Mouse (Mus musculus): ENCODE data around the gene Pi4k2a. TPM values are rescaled to one million over a fixed set of nuclear protein-coding genes. Genes with fewer than 3 reads are reported as not detected.
"Not testable (repeated sequence)": the region's sequence is repeated elsewhere in the genome, so short reads cannot be mapped to it uniquely, and the experiment has no call there.

The Pi4k2a gene
- total RNA-seq, 2 experiments from 2014 or later: 61.0 to 63.1 TPM

GRCm38 (mm10) chr19:42078566-42078965 lies 11.7 kb upstream of the Pi4k2a start:
- no peak for DNase-seq (ENCODE audit: low spot score in 2 of 2)
- intact Hi-C loops (cut with DNase I): no loop called here

DNA sequence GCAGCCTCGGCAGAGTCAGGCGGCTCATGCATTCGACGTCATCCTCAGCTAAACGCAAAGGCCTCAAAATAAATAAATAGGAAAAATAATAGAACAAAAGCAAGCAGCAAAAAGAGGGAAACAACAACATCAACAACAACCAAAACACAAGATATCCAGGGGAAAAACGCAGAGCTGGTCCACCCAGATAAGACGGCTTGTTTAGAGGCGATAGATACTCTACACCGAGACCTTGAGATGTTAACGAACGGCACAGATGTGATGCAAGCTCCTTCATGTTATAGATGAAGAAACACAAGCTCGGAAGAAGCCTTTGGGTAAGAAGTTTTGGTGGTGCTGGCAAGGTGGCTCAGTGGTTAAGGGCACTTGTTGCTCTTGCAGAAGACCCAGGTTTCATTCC lies 11.3 kb upstream of the Pi4k2a start:
- DNase-seq (ENCODE audit: low spot score in 2 of 2): no peak
- intact Hi-C loops (cut with DNase I): no loop called here

DNA sequence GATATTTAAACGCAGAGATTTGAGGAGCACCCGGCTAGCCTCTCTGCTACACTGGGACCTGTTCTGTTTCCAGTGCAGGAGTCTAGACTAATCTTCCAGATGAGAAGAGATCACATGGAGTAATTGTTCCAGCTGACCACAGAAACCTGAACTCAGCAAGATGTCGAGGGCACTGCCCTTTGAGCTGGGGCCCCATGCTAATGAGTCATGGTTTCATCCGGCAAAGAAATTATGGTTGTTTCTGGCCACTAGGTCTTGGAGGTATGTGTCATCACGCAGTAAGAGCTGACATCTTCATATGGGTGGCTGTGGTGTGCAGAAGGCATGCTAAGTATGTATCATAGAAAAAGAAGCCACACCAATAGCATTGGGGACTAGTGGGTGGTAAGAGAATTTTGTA lies 10.3 kb upstream of the Pi4k2a start:
- no peak for DNase-seq (ENCODE audit: low spot score in 2 of 2)
- intact Hi-C loops (cut with DNase I): no loop called here

DNA sequence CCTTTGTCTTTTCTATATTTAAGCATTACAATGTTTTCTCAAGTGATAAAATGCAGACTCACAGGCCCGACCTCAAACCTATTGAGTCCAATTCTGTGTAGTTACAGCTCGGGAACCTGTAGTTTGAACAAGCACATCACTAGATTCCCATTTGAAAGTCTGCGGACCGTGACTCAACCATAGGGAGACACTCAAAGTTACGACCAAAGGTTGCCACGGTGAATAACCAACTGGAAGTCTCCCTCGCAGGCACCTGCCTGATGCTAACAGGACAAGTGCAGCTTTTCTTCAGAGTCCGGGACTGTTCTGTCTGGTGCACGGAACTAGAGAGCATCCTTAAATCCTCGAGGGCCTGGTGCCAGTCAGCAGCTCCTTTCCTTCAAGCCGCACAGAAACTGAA lies 9.8 kb upstream of the Pi4k2a start:
- intact Hi-C loops (cut with DNase I): no loop called here
- no peak for DNase-seq (ENCODE audit: low spot score in 2 of 2)

DNA sequence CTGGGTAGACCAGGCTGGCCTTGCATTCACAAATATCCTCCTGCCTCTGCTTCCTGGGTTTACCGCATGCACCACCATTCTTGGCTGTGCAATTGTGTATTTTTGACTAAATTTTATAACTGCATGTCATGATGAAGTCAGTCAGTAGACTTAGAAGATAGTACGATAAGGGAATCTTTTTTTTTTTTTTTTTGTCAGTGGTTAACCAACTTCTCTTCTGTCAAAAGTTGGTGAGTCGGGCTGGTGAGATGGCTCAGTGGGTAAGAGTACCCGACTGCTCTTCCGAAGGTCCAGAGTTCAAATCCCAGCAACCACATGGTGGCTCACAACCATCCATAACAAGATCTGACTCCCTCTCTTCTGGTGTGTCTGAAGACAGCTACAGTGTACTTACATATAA lies 8.7 kb upstream of the Pi4k2a start:
- intact Hi-C loops (cut with DNase I); DNase-seq (ENCODE audit: low spot score in 2 of 2): not testable (repeated sequence)

- intact Hi-C loops (cut with DNase I): loop anchor here (5.0 kb wide), 1 partner anchor 103 kb away; the partner anchor contains the start of genes Mms19 and Ubtd1
These were observed 4.6 kb upstream of the Pi4k2a start for GRCm38 (mm10) chr19:42085690-42086089.

GRCm38 (mm10) chr19:42086166-42086565 lies 4.1 kb upstream of the Pi4k2a start, which contains the start of gene Morn4:
TSS of gene Morn4 (minus strand) at chr19:42086357.
- DNase-seq (ENCODE audit: low spot score in 2 of 2): peak; percentile 93 to 96
- intact Hi-C loops (cut with DNase I): loop anchor here (5.0 kb wide), 1 partner anchor 104 kb away; the partner anchor contains the start of genes Mms19 and Ubtd1

More at GRCm38 (mm10) chr19:42085690-42086089, 4.6 kb upstream of the Pi4k2a start:
- no peak for DNase-seq (ENCODE audit: low spot score in 2 of 2)

GRCm38 (mm10) chr19:42089103-42089747 lies 1.0 kb upstream of the Pi4k2a start:
- peak; percentile 51 to 65 for DNase-seq (ENCODE audit: low spot score in 2 of 2)
- intact Hi-C loops (cut with DNase I): loop anchor here (5.0 kb wide), 1 partner anchor 107 kb away; the partner anchor contains the start of genes Mms19 and Ubtd1

DNA sequence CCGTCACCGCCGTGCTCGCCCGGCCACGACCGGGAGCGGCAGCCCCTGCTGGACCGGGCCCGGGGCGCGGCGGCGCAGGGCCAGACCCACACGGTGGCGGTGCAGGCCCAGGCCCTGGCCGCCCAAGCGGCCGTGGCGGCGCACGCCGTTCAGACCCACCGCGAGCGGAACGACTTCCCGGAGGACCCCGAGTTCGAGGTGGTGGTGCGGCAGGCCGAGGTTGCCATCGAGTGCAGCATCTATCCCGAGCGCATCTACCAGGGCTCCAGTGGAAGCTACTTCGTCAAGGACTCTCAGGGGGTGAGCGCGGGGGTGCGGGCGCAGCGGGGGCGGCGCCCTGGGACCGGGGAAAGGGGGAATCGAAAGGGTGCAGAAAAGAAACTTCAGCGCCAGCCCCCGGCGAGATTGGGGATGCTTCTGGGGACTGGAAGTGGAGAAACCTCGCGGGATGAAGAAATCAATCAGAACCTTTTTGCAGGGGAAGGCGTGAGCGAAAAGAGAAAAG lies 419 bp downstream of the Pi4k2a start:
- no peak for DNase-seq (ENCODE audit: low spot score in 2 of 2)
- intact Hi-C loops (cut with DNase I): loop anchor here (5.0 kb wide), 3 partner anchors 37 to 77 kb away; partner anchors contain the start of genes Avpi1 and Marveld1

GRCm38 (mm10) chr19:42099406-42099805 lies 9.1 kb downstream of the Pi4k2a start:
- DNase-seq (ENCODE audit: low spot score in 2 of 2): no peak
- intact Hi-C loops (cut with DNase I): no loop called here

DNA sequence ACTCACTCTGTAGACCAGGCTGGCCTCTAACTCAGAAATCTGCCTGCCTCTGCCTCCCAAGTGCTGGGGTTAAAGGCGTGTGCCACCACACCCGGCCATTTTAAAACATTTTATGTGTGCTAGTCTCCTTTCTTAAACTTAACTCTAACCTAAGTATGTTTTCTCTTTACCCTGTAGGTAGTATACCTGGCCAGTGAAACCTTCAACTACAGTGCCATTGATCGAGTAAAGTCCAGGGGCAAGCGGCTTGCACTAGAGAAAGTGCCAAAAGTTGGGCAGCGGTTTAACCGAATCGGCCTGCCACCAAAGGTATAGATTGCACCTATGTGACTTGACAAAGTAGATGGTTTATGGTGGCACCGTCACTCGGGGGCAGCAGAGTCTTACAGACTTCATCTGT lies 14.4 kb downstream of the Pi4k2a start:
- intact Hi-C loops (cut with DNase I): no loop called here
- DNase-seq (ENCODE audit: low spot score in 2 of 2): no peak

GRCm38 (mm10) chr19:42115783-42116335 lies 25.6 kb downstream of the Pi4k2a start:
- intact Hi-C loops (cut with DNase I): no loop called here

DNA sequence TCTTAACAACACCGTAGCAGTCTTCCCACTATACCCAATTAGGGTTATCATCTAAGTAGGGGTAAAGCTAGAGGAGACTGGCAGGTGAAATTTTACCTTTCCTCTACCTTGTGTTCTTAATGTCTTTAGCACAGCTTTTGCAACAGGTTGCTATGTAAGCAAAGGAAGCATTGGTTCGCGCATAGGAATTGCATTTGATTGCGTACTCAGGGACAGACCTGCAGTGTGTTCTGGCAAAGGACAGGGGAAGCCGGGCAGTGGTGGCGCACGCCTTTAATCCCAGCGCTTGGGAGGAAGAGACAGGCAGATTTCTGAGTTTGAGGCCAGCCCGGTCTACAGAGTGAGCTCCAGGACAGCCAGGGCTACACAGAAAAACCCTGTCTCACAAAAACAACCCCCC lies 27.9 kb downstream of the Pi4k2a start:
- DNase-seq (ENCODE audit: low spot score in 2 of 2): no peak
- intact Hi-C loops (cut with DNase I): no loop called here

More at GRCm38 (mm10) chr19:42115783-42116335, 25.6 kb downstream of the Pi4k2a start:
- no peak for DNase-seq (ENCODE audit: low spot score in 2 of 2)

- no peak for DNase-seq (ENCODE audit: low spot score in 2 of 2)
These were observed 28.3 kb downstream of the Pi4k2a start for GRCm38 (mm10) chr19:42118596-42118995.

GRCm38 (mm10) chr19:42120451-42120850 lies 30.2 kb downstream of the Pi4k2a start:
- DNase-seq (ENCODE audit: low spot score in 2 of 2): no peak
- intact Hi-C loops (cut with DNase I): no loop called here

More at GRCm38 (mm10) chr19:42118596-42118995, 28.3 kb downstream of the Pi4k2a start:
- intact Hi-C loops (cut with DNase I): no loop called here

- no peak for DNase-seq (ENCODE audit: low spot score in 2 of 2)
- intact Hi-C loops (cut with DNase I): loop anchor here (5.0 kb wide), 1 partner anchor 32 kb away; the partner anchor contains the start of gene Pi4k2a
These were observed 34.4 kb downstream of the Pi4k2a start for GRCm38 (mm10) chr19:42124684-42125083.

DNA sequence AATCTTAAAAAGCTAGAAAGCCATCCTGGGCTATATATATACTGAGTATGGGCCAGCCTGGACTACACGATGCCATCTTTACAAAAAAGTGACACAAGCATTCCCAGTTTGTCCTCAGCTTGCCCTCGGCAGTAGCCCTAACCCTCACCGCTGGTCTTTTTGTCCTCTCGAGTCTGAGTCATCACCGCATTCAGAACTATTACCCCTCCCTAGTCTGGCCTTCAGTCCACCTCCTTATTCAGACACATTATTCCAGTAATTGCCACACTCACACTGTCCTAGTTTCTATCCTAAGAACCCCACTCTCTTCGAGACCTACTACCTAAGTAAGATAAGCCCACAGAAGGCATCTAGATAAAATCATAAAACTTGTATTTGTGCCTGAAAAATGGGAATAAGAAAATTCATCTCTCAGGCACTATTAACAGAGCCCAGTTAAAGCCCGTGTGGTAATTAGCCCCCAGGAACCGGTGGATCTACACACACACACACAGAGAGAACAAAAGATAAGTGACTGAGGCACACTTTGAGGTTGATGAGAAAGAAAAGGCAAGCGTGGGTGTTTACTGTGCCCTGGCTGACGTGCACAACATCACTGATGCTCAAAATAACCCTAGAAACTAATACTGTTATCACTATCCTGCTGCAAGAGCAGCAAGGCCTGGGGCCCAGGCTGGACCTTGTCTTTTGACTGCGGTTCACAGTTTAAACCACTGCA lies 35.4 kb downstream of the Pi4k2a start:
- intact Hi-C loops (cut with DNase I): loop anchor here (5.0 kb wide), 1 partner anchor 33 kb away; the partner anchor contains the start of gene Pi4k2a
- DNase-seq (ENCODE audit: low spot score in 2 of 2): no peak

GRCm38 (mm10) chr19:42126219-42126605 lies 35.9 kb downstream of the Pi4k2a start:
- intact Hi-C loops (cut with DNase I): loop anchor here (5.0 kb wide), 1 partner anchor 34 kb away; the partner anchor contains the start of gene Pi4k2a
- DNase-seq (ENCODE audit: low spot score in 2 of 2): no peak

DNA sequence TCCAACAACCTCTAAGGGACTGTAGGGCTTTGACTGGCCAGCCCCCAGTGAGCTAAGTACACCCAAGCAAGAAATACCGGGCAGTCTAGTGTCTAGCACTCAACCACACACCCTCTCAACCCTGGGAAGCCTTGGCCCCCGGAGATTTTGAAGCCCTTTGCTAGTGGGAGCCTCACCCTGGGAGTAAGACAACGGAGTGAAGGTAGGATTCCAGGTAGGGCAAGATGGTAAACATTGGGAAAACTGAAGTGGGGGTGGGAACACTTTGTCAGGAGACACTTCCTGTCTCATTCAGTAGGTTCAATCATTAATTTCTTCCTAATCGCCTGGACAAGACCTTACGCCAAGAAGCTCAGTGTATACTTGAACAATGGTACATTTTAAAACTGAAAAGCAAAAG lies 36.8 kb downstream of the Pi4k2a start:
- DNase-seq (ENCODE audit: low spot score in 2 of 2): no peak

More for the DNA sequence above, 36.8 kb downstream of the Pi4k2a start:
- intact Hi-C loops (cut with DNase I): loop anchor here (5.0 kb wide), 1 partner anchor 35 kb away; the partner anchor contains the start of gene Pi4k2a

All from left cerebral cortex, postnatal 25 days (tissue).